Mouse (Mus musculus) lung, embryonic 16.5 days (tissue): ENCODE measurements around the gene Sdhb. TPM values are rescaled to one million over a fixed set of nuclear protein-coding genes. Genes with fewer than 3 reads are reported as not detected.

ENCODE experiments used
- ATAC-seq: fragments of 200-750 bp; cut with Nextera tagmentation; 2 replicates; pipeline ENCODE4 v1.8.0; 2017; ENCODE audit warnings: low read depth, mild to moderate bottlenecking, moderate library complexity
- H3K27ac ChIP-seq: fragments of 300-500 bp; sonication (generic); 2 replicates; pipeline ENCODE4 v1.5.1; 2014; ENCODE audit warnings: mild to moderate bottlenecking, control low read depth, low read length
- H3K27me3 ChIP-seq: fragments of 300-500 bp; sonication (generic); 2 replicates; pipeline ENCODE4 v1.6.1; 2014; ENCODE audit warnings: low read depth, low read length, mixed read lengths; ENCODE audit not compliant: control insufficient read depth, insufficient read depth
- H3K36me3 ChIP-seq: fragments of 300-500 bp; sonication (generic); 2 replicates; pipeline ENCODE4 v1.6.1; 2014; ENCODE audit warnings: low read length; ENCODE audit not compliant: control insufficient read depth, insufficient read depth
- H3K4me1 ChIP-seq: fragments of 300-500 bp; sonication (generic); replicated peaks from 2 replicates; pipeline ENCODE4 v1.6.1; 2014; ENCODE audit warnings: low read length, mixed read lengths; ENCODE audit not compliant: control insufficient read depth, insufficient read depth
- H3K4me2 ChIP-seq: fragments of 300-500 bp; sonication (generic); 2 replicates; pipeline ENCODE4 v1.6.1; 2014; ENCODE audit warnings: low read depth, low read length, control low read depth
- H3K4me3 ChIP-seq: fragments of 300-500 bp; sonication (generic); 2 replicates; pipeline ENCODE4 v1.5.1; 2014; ENCODE audit warnings: mild to moderate bottlenecking, low read length, control low read depth
- H3K9ac ChIP-seq: fragments of 300-500 bp; sonication (generic); 2 replicates; pipeline ENCODE4 v1.6.1; 2014; ENCODE audit warnings: low read length, control low read depth
- H3K9me3 ChIP-seq: fragments of 300-500 bp; sonication (generic); 2 replicates; pipeline ENCODE4 v1.6.1; 2016; ENCODE audit warnings: low read length; ENCODE audit not compliant: control insufficient read depth
- WGBS: fragments of 180-500 bp; shearing (Covaris S2); extraction: QIAGEN DNeasy Blood & Tissue Kit; methylation state at CpG from one replicate; pipeline ENCODE4 v1.1.7; 2014; 5-methylcytosine and 5-hydroxymethylcytosine counted together
- polyA plus RNA-seq: library from polyadenylated mRNA; unstranded; fragments of >200 nt; fragmentation: Nextera tagmentation; extraction: Ambion mirVana; gene quantifications from 2 replicates; pipeline ENCODE4 v1.2.1, GENCODE M21; 2015

Gene Sdhb
- polyA plus RNA-seq: 347 and 354 TPM in 2 replicates

- ATAC-seq: peak; percentile 97
- peak within 1 kb of the TSS; percentile 94 for H3K4me3 ChIP-seq
- 3% methylated on average over 28 of the region's 37 CpGs for WGBS
- H3K27me3 ChIP-seq: peaks cover 5% of the 10 kb centered on the region
- no peaks in the 10 kb centered on the region for H3K9me3 ChIP-seq
- H3K4me1 ChIP-seq: peaks cover 24% of the 10 kb centered on the region
- no peaks in the 10 kb centered on the region for H3K36me3 ChIP-seq
- H3K9ac ChIP-seq: peak within 1 kb of the TSS; percentile 90
- H3K4me2 ChIP-seq: peak within 1 kb of the TSS; percentile 67
- H3K27ac ChIP-seq: peak within 1 kb of the TSS; percentile 65
Measured at GRCm38 (mm10) chr4:140960781-140961466, at the start of gene Sdhb. Sdhb (plus strand) TSS chr4:140961203.

DNA sequence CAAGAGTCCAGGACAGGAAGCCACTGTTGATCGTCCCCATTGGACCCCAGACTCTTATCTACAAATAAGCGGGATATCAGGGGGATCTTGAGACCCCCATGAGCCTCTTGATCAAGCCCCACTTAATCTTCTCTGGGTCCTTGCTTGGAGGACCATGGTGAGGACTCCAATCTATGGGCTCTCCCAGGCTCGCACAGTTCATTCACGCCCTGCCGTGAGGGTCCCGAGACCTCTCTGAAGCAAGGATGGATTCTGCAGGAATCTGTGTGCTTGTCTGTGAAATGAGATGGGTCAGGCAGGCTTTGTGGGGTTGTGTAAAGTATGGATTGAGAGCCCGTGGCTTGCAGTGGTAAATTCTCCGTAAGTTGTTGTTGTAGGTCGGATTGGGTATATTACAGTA is 49.6 kb upstream of the Sdhb start:
- no peaks in the 10 kb centered on the region for H3K9me3 ChIP-seq
- H3K36me3 ChIP-seq: no peaks in the 10 kb centered on the region
- H3K4me1 ChIP-seq: peaks cover under 1% of the 10 kb centered on the region; the same call in 1 of the 2 replicates
- no peak overlapping the region for H3K4me3 ChIP-seq
- no peak overlapping the region for H3K27ac ChIP-seq
- peaks cover 9% of the 10 kb centered on the region for H3K27me3 ChIP-seq
- no peak overlapping the region for H3K4me2 ChIP-seq
- no peak for ATAC-seq
- H3K9ac ChIP-seq: no peak overlapping the region
- 81% methylated on average over 9 of the region's 9 CpGs for WGBS

DNA sequence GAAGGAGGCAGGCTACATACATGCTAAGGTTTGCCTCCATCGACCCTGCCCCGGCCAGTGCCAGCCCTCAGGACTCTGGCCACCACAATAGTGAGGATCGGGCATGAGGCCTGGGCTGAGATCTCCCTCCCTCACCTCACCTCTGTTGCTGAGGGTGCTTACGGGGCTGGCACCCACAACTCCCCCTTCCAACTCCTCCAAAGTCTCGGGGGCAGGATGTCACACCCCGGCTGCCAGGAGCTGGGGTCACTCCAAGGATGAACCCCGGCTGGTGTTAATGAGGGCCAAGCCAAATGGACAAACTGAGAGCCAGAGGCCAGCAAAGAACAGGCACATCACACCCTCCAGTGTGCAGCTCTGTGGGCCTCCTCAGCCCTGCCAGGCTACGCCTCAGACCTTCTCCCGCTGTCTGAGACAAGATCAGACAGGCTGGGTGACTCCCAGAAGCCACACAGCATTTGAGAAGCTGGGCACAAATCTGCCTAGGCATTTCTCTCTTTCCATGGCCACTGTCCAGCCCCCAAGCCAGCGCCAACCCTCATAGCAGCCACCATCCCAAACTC is 48.7 kb upstream of the Sdhb start:
- ATAC-seq: no peak
- Histone ChIP-seq H3K9ac (no peak overlapping the region), H3K4me2 (no peak overlapping the region), H3K27me3 (peaks cover 5% of the 10 kb centered on the region), H3K4me1 (no peaks in the 10 kb centered on the region), H3K9me3 (no peaks in the 10 kb centered on the region), H3K36me3 (no peaks in the 10 kb centered on the region), H3K4me3 (no peak overlapping the region), H3K27ac (no peak overlapping the region)
- WGBS: 76% methylated on average over 10 of the region's 10 CpGs

DNA sequence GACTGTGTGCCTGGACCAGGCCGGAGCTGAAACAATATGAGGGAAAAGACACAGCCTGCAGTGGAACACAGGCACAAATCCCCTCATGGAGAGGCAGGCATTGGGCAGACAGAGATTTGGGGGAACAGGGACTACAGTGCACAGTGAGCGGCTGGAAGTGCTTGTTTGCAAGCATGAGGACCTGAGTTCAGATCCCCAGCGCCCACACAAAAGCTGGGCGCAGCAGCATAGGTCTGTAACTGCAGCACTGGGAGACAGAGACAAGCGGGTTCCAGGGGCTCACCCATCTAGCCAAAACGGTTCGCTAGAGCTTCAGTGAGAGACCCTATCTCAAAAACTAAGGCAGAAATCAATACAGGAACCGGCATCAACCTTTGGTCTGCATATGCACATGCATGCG is 47.4 kb upstream of the Sdhb start:
- Histone ChIP-seq H3K4me2 (no peak overlapping the region), H3K9me3 (no peaks in the 10 kb centered on the region), H3K36me3 (no peaks in the 10 kb centered on the region), H3K4me3 (no peak overlapping the region), H3K9ac (no peak overlapping the region), H3K27ac (no peak overlapping the region), H3K4me1 (no peaks in the 10 kb centered on the region), H3K27me3 (no peaks in the 10 kb centered on the region)
- WGBS: 91% methylated on average over 9 of the region's 9 CpGs
- ATAC-seq: no peak

- 49% methylated on average over 6 of the region's 6 CpGs for WGBS
- no peak for ATAC-seq
Measured at GRCm38 (mm10) chr4:140914731-140915131, 46.3 kb upstream of the Sdhb start.

DNA sequence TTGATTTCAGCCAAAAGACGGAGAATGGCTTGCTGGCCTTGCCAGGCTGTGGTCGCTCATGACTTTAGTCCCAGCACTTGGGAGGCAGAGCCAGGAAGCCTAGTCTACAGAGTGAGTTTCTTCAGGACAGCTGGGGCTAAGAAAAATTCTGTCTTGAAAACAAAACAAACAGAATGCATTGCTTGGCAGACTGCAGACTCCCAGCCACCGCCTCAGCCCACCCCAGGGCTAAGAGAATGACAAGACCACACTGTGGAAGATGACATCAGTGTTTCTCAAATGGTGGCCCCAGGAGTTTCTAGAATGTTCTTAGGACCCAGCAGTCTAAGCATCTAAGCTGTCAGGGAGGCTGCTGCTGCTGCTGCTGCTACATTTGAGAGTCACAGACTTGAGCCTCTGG is 45.8 kb upstream of the Sdhb start:
- ATAC-seq: no peak
- Histone ChIP-seq H3K36me3 (no peaks in the 10 kb centered on the region), H3K27me3 (no peaks in the 10 kb centered on the region), H3K9me3 (no peaks in the 10 kb centered on the region), H3K4me3 (no peak overlapping the region), H3K4me2 (no peak overlapping the region), H3K9ac (no peak overlapping the region), H3K27ac (no peak overlapping the region), H3K4me1 (no peaks in the 10 kb centered on the region)
- WGBS: 46% methylated on average over 3 of the region's 3 CpGs

More at GRCm38 (mm10) chr4:140914731-140915131, 46.3 kb upstream of the Sdhb start:
- Histone ChIP-seq H3K4me3 (no peak overlapping the region), H3K9ac (no peak overlapping the region), H3K27me3 (no peaks in the 10 kb centered on the region), H3K27ac (no peak overlapping the region), H3K4me1 (no peaks in the 10 kb centered on the region), H3K9me3 (no peaks in the 10 kb centered on the region), H3K4me2 (no peak overlapping the region), H3K36me3 (no peaks in the 10 kb centered on the region)

DNA sequence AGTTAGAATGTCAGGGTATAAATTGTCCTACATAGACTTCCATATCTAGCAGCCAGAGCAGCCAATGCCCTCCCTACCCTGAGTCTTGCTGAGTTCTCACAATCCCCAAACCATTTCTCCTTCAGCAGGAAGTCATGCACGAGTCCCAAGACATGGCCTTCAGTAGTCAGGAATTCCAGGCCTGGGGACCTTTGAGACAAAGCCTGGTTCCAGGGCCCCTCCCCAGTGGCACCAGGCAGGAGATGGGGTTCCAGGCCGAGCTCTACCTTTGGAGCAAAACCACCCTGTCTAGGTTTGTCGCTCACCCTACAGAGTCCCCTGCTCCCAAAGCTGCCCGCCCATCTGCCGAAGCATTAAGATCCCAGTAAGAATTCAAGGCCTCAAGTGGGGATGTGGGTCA is 44.7 kb upstream of the Sdhb start:
- WGBS: 86% methylated on average over 5 of the region's 5 CpGs
- Histone ChIP-seq H3K27me3 (no peaks in the 10 kb centered on the region), H3K4me1 (no peaks in the 10 kb centered on the region), H3K4me2 (no peak overlapping the region), H3K36me3 (no peaks in the 10 kb centered on the region), H3K9me3 (no peaks in the 10 kb centered on the region), H3K9ac (no peak overlapping the region), H3K4me3 (no peak overlapping the region), H3K27ac (no peak overlapping the region)
- ATAC-seq: no peak

- Histone ChIP-seq H3K27ac (no peak overlapping the region), H3K4me1 (no peaks in the 10 kb centered on the region), H3K36me3 (no peaks in the 10 kb centered on the region), H3K9ac (no peak overlapping the region), H3K27me3 (no peaks in the 10 kb centered on the region), H3K9me3 (no peaks in the 10 kb centered on the region), H3K4me2 (no peak overlapping the region), H3K4me3 (no peak overlapping the region)
- ATAC-seq: no peak
- WGBS: 82% methylated on average over 9 of the region's 9 CpGs
Measured at GRCm38 (mm10) chr4:140917451-140917850, 43.6 kb upstream of the Sdhb start.

DNA sequence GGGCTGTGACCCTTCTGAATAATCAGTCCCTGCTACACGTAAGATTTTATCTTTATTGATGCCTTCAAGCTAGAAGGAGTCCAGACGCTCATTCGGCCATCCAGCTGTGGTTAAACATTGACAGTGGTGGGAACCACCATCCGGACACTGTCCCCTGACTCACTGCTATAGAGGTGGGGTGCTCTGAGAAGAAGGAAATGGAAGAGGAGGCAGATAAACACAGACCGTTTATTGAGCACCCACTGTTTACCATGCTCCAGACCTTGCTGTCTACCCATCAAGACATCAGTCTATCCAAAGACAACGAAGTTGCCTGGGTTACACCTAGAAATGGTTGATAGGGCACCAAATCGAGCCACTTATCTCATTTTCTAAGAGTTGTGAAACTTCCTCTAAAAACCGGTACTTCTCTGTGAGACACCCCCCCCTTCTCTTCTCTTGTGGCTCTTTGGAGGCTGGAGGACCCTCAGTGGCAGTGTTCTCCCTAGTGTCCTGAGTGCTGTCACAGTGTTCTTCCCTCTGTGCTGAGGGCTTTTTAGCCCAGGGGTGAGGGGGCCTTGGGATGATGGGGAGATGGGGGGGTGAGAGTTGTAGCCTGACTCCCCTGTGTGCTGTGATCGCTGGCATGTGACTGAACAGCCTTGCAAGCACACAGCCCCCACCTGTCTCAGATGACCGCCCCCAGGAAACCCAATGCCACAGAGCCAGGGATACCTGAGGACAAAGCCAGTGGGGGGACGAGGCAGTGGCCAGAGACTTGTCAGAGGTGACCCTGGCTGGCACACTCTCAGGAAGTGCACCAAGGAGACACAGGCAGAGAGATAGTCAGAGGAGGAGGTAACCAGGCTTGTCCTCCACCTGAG is 40.8 kb upstream of the Sdhb start:
- no peak overlapping the region for H3K9ac ChIP-seq
- no peaks in the 10 kb centered on the region for H3K9me3 ChIP-seq
- no peaks in the 10 kb centered on the region for H3K4me1 ChIP-seq
- no peak overlapping the region for H3K4me2 ChIP-seq
- H3K27me3 ChIP-seq: no peaks in the 10 kb centered on the region
- no peak overlapping the region for H3K27ac ChIP-seq
- H3K4me3 ChIP-seq: no peak overlapping the region
- 35% methylated on average over 11 of the region's 11 CpGs for WGBS
- no peak for ATAC-seq
- H3K36me3 ChIP-seq: no peaks in the 10 kb centered on the region
